Mouse (Mus musculus) retina, embryonic 14.5 days (tissue): Measurements from ENCODE around the gene Slc9a6.
A peak's percentile ranks its signal among the peaks of the same experiment; 100 is the strongest.

Experiments used
- DNase-seq: peaks from one replicate; pipeline ENCODE4 v3.0.0-alpha.2; 2015; ENCODE audit warnings: low spot score

Slc9a6 gene

GRCm38 (mm10) chrX:56665226-56665973 is 55.8 kb downstream of the Slc9a6 start:
- no peak for DNase-seq

GRCm38 (mm10) chrX:56667296-56667695 is 57.7 kb downstream of the Slc9a6 start:
- DNase-seq: no peak

GRCm38 (mm10) chrX:56668051-56668450 is 58.5 kb downstream of the Slc9a6 start:
- DNase-seq: no peak

- no peak for DNase-seq
These were observed 58.9 kb downstream of the Slc9a6 start for GRCm38 (mm10) chrX:56668501-56668900.

GRCm38 (mm10) chrX:56675556-56675955 is 66.0 kb downstream of the Slc9a6 start:
- DNase-seq: no peak

- DNase-seq: no peak
These were observed 68.2 kb downstream of the Slc9a6 start for GRCm38 (mm10) chrX:56677736-56678135.

- no peak for DNase-seq
These were observed 69.5 kb downstream of the Slc9a6 start for GRCm38 (mm10) chrX:56679066-56679465.

- no peak for DNase-seq
These were observed 72.7 kb downstream of the Slc9a6 start for GRCm38 (mm10) chrX:56682156-56682720.

- DNase-seq: no peak
These were observed 74.0 kb downstream of the Slc9a6 start for GRCm38 (mm10) chrX:56683521-56683920.

- DNase-seq: no peak
These were observed 83.0 kb downstream of the Slc9a6 start for GRCm38 (mm10) chrX:56692554-56692953.

- no peak for DNase-seq
These were observed 85.0 kb downstream of the Slc9a6 start for GRCm38 (mm10) chrX:56694539-56694938.

GRCm38 (mm10) chrX:56697199-56697780 is 87.7 kb downstream of the Slc9a6 start:
- DNase-seq: no peak

GRCm38 (mm10) chrX:56697886-56698285 is 88.3 kb downstream of the Slc9a6 start:
- DNase-seq: no peak

- no peak for DNase-seq
These were observed 91.7 kb downstream of the Slc9a6 start for GRCm38 (mm10) chrX:56701261-56701660.

GRCm38 (mm10) chrX:56703965-56704562 is 94.5 kb downstream of the Slc9a6 start:
- no peak for DNase-seq

GRCm38 (mm10) chrX:56708592-56709370 is 99.2 kb downstream of the Slc9a6 start:
- DNase-seq: no peak

- no peak for DNase-seq
These were observed 101.0 kb downstream of the Slc9a6 start for GRCm38 (mm10) chrX:56710522-56710921.

GRCm38 (mm10) chrX:56712666-56713065 is 103.1 kb downstream of the Slc9a6 start:
- DNase-seq: peak; percentile 70
